Mouse (Mus musculus) liver, embryonic 11.5 days (tissue): ENCODE measurements around the gene Rex1bd. TPM values are rescaled to one million over a fixed set of nuclear protein-coding genes. Genes with fewer than 3 reads are reported as not detected.

Source experiments
- ATAC-seq: fragments of 200-750 bp; cut with Nextera tagmentation; replicated peaks from 2 replicates; pipeline ENCODE4 v1.8.0; 2017; ENCODE audit warnings: moderate number of reproducible peaks, mild to moderate bottlenecking, moderate TSS enrichment, moderate library complexity; ENCODE audit not compliant: low FRiP score
- DNase-seq: peaks from one replicate; pipeline ENCODE4 v3.0.0-alpha.2; 2017; ENCODE audit warnings: low spot score
- H3K27ac ChIP-seq: fragments of 300-500 bp; sonication (generic); 2 replicates; pipeline ENCODE4 v1.5.1; 2014; ENCODE audit warnings: mild to moderate bottlenecking, low read depth, low read length, control low read depth
- H3K27me3 ChIP-seq: fragments of 300-500 bp; sonication (generic); replicated peaks from 2 replicates; pipeline ENCODE4 v1.6.1; 2014; ENCODE audit warnings: low read length, mixed read lengths; ENCODE audit not compliant: control insufficient read depth, insufficient read depth
- H3K36me3 ChIP-seq: fragments of 300-500 bp; sonication (generic); 2 replicates; pipeline ENCODE4 v1.6.1; 2014; ENCODE audit warnings: mild to moderate bottlenecking, low read length, moderate library complexity, mixed read lengths; ENCODE audit not compliant: control insufficient read depth, insufficient read depth
- H3K4me1 ChIP-seq: fragments of 300-500 bp; sonication (generic); replicated peaks from 2 replicates; pipeline ENCODE4 v1.6.1; 2014; ENCODE audit warnings: low read length, mixed read lengths; ENCODE audit not compliant: control insufficient read depth, insufficient read depth
- H3K4me2 ChIP-seq: fragments of 300-500 bp; sonication (generic); 2 replicates; pipeline ENCODE4 v1.6.1; 2014; ENCODE audit warnings: mild to moderate bottlenecking, control low read depth, moderate library complexity
- H3K4me3 ChIP-seq: fragments of 300-500 bp; sonication (generic); 2 replicates; pipeline ENCODE4 v1.5.1; 2014; ENCODE audit warnings: low read depth, low read length, control low read depth
- H3K9ac ChIP-seq: fragments of 300-500 bp; sonication (generic); 2 replicates; pipeline ENCODE4 v1.6.1; 2014; ENCODE audit warnings: low read depth, low read length, control low read depth
- H3K9me3 ChIP-seq: fragments of 300-500 bp; sonication (generic); 2 replicates; pipeline ENCODE4 v1.6.1; 2016; ENCODE audit warnings: low read length, inconsistent platforms, mixed read lengths; ENCODE audit not compliant: control insufficient read depth
- WGBS: fragments of 180-500 bp; shearing (Covaris S2); extraction: QIAGEN DNeasy Blood & Tissue Kit; methylation state at CpG from one replicate; pipeline ENCODE4 v1.1.7; 2014; 5-methylcytosine and 5-hydroxymethylcytosine counted together
- polyA plus RNA-seq: library from polyadenylated mRNA; unstranded; fragments of >200 nt; fragmentation: Nextera tagmentation; extraction: Ambion mirVana; gene quantifications from 2 replicates; pipeline ENCODE4 v1.2.1, GENCODE M21; 2014

The Rex1bd gene
- polyA plus RNA-seq, 1 experiment from 2014 or later = 120 TPM

- DNase-seq (no peak), ATAC-seq (no peak)
- H3K27me3 ChIP-seq = no peaks in the 10 kb centered on the region
- peaks cover 69% of the 10 kb centered on the region for H3K4me1 ChIP-seq
- peak overlapping the region; percentile 87 for H3K27ac ChIP-seq
- H3K4me3 ChIP-seq = peak overlapping the region; percentile 6; the same call in 1 of the 2 replicates
- 49% methylated on average over 6 of the region's 6 CpGs for WGBS
- H3K9ac ChIP-seq = no peak overlapping the region
- no peaks in the 10 kb centered on the region for H3K9me3 ChIP-seq
- peak overlapping the region; percentile 36 for H3K4me2 ChIP-seq
- peaks cover 3% of the 10 kb centered on the region; the same call in 1 of the 2 replicates for H3K36me3 ChIP-seq
Observed at GRCm38 (mm10) chr8:70544200-70544687, 37.7 kb upstream of the Rex1bd start.

DNA sequence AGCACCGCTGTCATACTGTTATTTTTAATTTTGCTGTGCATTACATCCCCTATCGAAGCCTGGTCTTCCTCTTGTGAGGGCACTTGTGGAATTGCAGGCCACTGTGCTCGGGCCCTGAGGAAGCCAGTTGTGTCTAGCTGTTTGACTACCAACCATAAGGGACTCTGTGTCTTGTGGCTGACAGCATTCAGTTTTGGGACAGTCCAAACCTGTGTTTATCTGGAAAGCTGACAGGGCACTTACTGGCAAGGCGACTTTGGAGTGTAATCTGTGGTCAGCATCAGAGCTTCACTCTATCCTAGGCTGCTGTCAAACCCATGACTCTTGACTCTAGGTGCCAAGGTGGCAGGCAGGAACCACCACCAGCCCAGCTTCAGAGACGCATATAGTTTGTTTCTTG, 34.5 kb upstream of the Rex1bd start:
- Histone ChIP-seq H3K36me3 (peaks cover 13% of the 10 kb centered on the region; the same call in 1 of the 2 replicates), H3K4me2 (peak overlapping the region; percentile 93), H3K9me3 (no peaks in the 10 kb centered on the region), H3K9ac (peak overlapping the region; percentile 84; the same call in 1 of the 2 replicates), H3K27me3 (no peaks in the 10 kb centered on the region), H3K4me3 (peak overlapping the region; percentile 78; the same call in 1 of the 2 replicates), H3K27ac (no peak overlapping the region), H3K4me1 (peaks cover 56% of the 10 kb centered on the region)
- ATAC-seq = no peak
- no peak for DNase-seq
- 71% methylated on average over 5 of the region's 5 CpGs for WGBS

DNA sequence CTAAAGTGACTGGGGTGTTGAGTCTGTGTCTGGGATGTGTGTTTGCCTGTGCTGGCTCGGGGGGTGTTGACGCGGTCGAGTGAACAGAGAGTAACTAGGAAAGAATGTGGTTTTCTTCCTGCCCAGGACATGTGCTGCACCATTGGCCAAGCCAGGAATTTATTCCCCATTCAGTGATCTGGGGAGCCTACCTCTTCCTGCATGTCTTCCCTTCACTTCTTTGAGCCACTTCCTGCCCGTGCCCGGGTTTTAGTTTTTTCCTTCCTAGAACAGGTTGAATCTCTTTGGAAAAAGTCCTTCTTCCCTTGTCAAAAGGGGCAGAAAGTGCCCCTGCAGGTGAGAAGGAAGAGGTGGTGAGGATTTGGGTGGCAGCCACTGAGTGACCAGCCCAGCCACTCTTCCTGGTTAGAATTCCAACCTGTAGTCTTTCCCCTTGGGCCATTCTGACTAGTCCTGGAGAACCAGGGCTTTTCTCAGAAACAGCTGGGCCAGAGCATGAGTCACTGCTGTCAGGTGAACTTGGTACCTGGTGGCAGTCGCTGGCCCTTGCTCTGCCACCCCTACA, 34.0 kb upstream of the Rex1bd start:
- Histone ChIP-seq H3K4me3 (peak overlapping the region; percentile 78), H3K27me3 (no peaks in the 10 kb centered on the region), H3K27ac (no peak overlapping the region), H3K4me1 (peaks cover 52% of the 10 kb centered on the region), H3K4me2 (peak overlapping the region; percentile 93), H3K9ac (peak overlapping the region; percentile 84), H3K9me3 (no peaks in the 10 kb centered on the region), H3K36me3 (peaks cover 14% of the 10 kb centered on the region; the same call in 1 of the 2 replicates)
- ATAC-seq = no peak
- 31% methylated on average over 7 of the region's 7 CpGs for WGBS
- no peak for DNase-seq

DNA sequence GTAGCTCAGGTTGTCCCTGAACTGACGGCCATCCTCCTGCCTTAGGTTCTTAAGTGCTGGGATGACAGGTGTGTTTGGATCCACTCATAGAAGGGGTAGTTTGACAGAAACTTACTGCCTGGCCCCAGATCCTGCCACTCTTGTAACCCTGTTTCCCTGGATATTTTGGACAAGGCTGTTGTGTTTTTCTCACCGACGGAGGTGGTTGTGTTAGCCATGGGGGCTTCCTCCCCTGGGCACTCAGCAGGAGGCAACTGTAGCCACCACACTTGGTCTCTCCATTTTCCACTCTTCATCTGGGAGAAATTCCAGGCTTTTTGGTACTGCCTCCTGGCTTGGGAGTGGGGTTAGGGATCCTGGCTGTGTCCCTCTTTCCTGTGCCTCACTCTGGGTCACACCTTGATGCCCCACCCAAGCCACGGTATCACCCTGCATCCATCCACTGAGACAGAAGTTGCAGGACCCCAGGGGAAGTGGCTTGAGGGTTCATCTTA, 33.5 kb upstream of the Rex1bd start:
- Histone ChIP-seq H3K4me2 (peak overlapping the region; percentile 93), H3K9ac (peak overlapping the region; percentile 84), H3K4me3 (peak overlapping the region; percentile 78), H3K27me3 (no peaks in the 10 kb centered on the region), H3K9me3 (no peaks in the 10 kb centered on the region), H3K4me1 (peaks cover 48% of the 10 kb centered on the region), H3K27ac (peak overlapping the region; percentile 94; the same call in 1 of the 2 replicates), H3K36me3 (peaks cover 19% of the 10 kb centered on the region; the same call in 1 of the 2 replicates)
- 7% methylated on average over 4 of the region's 4 CpGs for WGBS
- DNase-seq = no peak
- no peak for ATAC-seq

GRCm38 (mm10) chr8:70539077-70539813, 32.7 kb upstream of the Rex1bd start, which contains the start of gene Ell:
Gene Ell, plus strand, starts transcription at chr8:70539457.
- Histone ChIP-seq H3K27me3 (no peaks in the 10 kb centered on the region), H3K4me2 (peak within 1 kb of the TSS; percentile 93), H3K9me3 (no peaks in the 10 kb centered on the region), H3K36me3 (peaks cover 23% of the 10 kb centered on the region; the same call in 1 of the 2 replicates), H3K27ac (peak within 1 kb of the TSS; percentile 94), H3K4me3 (peak within 1 kb of the TSS; percentile 78), H3K4me1 (peaks cover 41% of the 10 kb centered on the region), H3K9ac (peak within 1 kb of the TSS; percentile 84)
- WGBS = under 1% methylated on average over 58 of the region's 58 CpGs
- peak; percentile 87 for ATAC-seq
- DNase-seq = peak; percentile 100

- Histone ChIP-seq H3K4me2 (peak overlapping the region; percentile 93), H3K9ac (peak overlapping the region; percentile 64), H3K4me3 (peak overlapping the region; percentile 78), H3K27me3 (no peaks in the 10 kb centered on the region), H3K9me3 (no peaks in the 10 kb centered on the region), H3K36me3 (peaks cover 29% of the 10 kb centered on the region; the same call in 1 of the 2 replicates), H3K27ac (peak overlapping the region; percentile 94), H3K4me1 (peaks cover 35% of the 10 kb centered on the region)
- DNase-seq (peak; percentile 99), ATAC-seq (peak; percentile 71)
- WGBS = under 1% methylated on average over 32 of the region's 32 CpGs
Observed at GRCm38 (mm10) chr8:70538633-70539076, 32.1 kb upstream of the Rex1bd start.

DNA sequence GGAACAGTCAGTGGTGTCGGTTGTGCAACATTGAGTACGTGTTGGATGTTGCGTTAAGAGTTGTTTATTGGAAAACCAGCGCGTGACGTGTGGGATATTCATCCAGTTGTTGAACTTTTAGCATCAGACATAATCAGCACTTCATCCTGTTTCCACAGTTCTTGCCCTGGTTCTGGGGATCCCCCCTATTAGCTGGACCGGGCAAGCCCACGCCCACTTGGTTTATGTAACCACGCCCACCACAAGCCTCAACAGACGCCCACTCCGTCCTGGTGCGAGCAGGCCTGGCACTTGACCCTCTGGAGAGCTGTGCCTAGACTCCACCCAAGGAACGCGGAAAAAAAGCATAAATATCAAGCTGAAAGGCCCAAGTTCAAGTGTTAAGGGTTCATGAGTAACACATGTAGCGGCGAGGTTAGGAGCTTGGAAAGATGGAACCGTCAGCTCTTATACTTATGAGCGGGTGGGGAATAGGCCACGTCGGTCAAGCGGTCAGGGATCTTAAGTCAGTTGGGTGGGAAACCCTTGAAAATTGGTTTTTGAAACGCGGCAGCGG, 31.6 kb upstream of the Rex1bd start:
- Histone ChIP-seq H3K27ac (peak overlapping the region; percentile 81), H3K36me3 (peaks cover 34% of the 10 kb centered on the region; the same call in 1 of the 2 replicates), H3K4me2 (peak overlapping the region; percentile 93), H3K4me1 (peaks cover 30% of the 10 kb centered on the region), H3K27me3 (no peaks in the 10 kb centered on the region), H3K4me3 (peak overlapping the region; percentile 78), H3K9ac (peak overlapping the region; percentile 59), H3K9me3 (no peaks in the 10 kb centered on the region)
- ATAC-seq (no peak; the same call in 1 of the 2 replicates), DNase-seq (peak; percentile 67)
- WGBS = 16% methylated on average over 24 of the region's 24 CpGs

DNA sequence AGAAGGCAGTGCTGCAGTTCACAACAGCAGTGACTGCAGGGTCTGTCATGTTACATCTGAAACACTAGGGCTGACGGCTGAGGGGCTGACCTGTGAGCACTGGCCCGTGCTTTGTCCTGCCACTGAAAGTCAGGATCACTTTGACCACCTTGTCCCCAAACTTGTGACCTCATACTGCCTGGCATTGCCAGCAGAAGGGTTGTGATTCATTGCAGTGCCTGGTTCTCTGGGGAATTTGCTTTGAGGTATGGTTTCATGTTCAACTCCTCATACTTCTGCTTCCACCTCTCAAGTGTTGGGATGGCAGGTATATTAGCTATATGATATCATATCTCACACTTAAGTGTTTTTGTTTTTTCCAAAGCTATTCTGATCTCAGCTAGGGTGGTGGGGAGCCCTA, 29.1 kb upstream of the Rex1bd start:
- H3K27ac ChIP-seq = no peak overlapping the region
- DNase-seq = no peak
- no peak overlapping the region for H3K4me3 ChIP-seq
- no peak overlapping the region for H3K9ac ChIP-seq
- 85% methylated on average over 2 of the region's 2 CpGs for WGBS
- no peaks in the 10 kb centered on the region for H3K27me3 ChIP-seq
- no peak for ATAC-seq
- no peak overlapping the region for H3K4me2 ChIP-seq
- peaks cover 11% of the 10 kb centered on the region for H3K4me1 ChIP-seq
- H3K36me3 ChIP-seq = peaks cover 57% of the 10 kb centered on the region
- no peaks in the 10 kb centered on the region for H3K9me3 ChIP-seq
